Mouse (Mus musculus) yolk sac, embryonic 10.5 days (tissue): ENCODE measurements at regions not wholly inside any gene's neighbourhood (a gene's known extent, or its start where the extent isn't known, plus 50 kb on each side); places are given as distances from the start of the nearest gene placed in this dataset.

Experiments
- DNase-seq: peaks from one replicate; pipeline ENCODE4 v3.0.0-alpha.2; 2017; ENCODE audit warnings: low spot score

GRCm38 (mm10) chr9:24943830-24944229, 145.4 kb upstream of the Gm10181 start:
- DNase-seq: peak; percentile 38

- no peak for DNase-seq
Measured at GRCm38 (mm10) chr9:24952516-24952915, 136.7 kb upstream of the Gm10181 start.

DNA sequence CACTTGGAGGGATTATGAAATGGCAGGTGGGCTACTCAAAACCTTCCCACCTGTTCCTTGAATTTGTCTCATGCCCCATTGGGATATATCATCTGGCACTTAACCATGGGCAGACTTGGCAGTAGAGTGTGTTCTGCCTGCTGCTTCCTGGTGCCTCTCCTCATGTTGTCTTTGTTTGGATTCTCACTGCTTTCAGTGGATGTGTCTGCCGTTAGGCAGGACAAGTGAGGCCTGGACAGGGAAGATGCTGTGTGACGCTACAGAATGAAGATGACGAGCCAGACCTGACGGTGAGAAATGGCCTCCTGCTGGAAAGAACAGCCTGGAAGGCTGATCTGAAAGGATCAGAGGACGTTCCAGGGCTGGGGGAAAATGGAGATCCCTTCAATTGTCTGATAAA, 133.6 kb upstream of the Gm10181 start:
- DNase-seq: no peak

- no peak for DNase-seq
Measured at GRCm38 (mm10) chr9:24956566-24956965, 132.7 kb upstream of the Gm10181 start.

- no peak for DNase-seq
Measured at GRCm38 (mm10) chr9:24963290-24963689, 125.9 kb upstream of the Gm10181 start.

- no peak for DNase-seq
Measured at GRCm38 (mm10) chr9:24967571-24967970, 121.7 kb upstream of the Gm10181 start.

GRCm38 (mm10) chr9:24974021-24974741, 115.0 kb upstream of the Gm10181 start:
- peak; percentile 21 for DNase-seq

- no peak for DNase-seq
Measured at GRCm38 (mm10) chr9:24982796-24983195, 106.4 kb upstream of the Gm10181 start.

GRCm38 (mm10) chr9:24994491-24994890, 94.7 kb upstream of the Gm10181 start:
- DNase-seq: peak; percentile 19

- DNase-seq: no peak
Measured at GRCm38 (mm10) chr9:25021095-25021691, 68.0 kb upstream of the Gm10181 start.

GRCm38 (mm10) chr9:25022439-25022838, 66.8 kb upstream of the Gm10181 start:
- no peak for DNase-seq

DNA sequence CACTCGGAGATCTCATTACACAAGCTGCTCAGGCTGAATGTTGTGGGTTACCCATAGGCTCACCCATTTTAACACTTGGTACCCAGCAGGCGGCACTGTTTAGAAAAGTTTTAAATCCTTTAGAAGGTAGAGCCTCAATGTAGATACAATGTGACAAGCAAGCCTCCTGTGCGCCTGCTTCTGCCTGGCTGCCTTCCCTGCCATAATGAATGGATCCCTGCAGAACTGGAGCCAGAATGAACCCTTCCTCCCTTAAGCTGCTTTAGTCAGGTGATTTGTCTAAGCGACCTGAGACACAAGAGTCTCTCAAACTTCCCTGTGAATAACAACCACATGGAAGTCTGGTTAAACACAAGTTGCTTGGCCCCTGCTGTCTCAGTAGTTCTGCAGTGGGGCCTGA, 64.7 kb upstream of the Gm10181 start:
- DNase-seq: no peak

- DNase-seq: peak; percentile 57
Measured at GRCm38 (mm10) chr9:25027581-25027980, 61.6 kb upstream of the Gm10181 start.

DNA sequence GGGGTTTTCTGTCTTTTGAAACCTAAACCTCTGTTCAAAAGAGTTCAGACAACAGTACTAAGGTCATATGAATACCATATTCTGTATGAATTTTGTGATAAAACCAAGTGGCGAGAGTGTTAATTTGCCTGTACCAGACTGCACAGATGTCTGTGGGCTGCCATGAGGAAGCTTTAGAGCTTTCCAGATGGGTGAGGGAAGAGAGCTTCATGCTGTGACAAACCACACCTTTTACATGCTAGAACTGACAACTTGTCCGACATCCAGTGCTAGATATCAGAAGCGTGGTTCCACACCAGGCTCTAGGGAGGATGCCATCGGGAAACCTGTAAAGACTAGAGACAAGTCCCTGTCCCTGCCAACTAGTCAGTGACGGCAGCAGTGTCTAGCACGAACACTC, 60.9 kb upstream of the Gm10181 start:
- no peak for DNase-seq

DNA sequence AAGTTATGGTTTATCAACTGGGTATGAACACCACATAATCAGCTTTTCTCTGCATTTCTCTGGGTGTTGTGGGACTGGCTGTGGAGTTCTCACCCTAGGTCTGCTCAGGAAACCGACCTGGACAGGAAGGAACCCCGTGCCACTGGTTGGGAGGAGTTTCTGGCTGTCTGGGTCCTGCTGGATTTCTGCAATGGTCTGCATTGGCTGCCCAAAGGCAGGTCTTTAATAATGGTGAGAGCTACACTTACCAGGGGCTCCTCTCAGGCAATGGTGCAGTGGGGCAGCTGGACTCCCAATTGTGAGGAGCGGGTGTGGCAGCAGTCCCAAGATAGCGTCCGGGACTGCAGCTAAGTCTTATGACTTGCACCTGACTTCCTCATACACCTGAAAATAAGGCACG, 57.8 kb upstream of the Gm10181 start:
- DNase-seq: no peak
